Mouse (Mus musculus) hindbrain, embryonic 11.5 days (tissue): ENCODE measurements around the gene Suds3. TPM values are rescaled to one million over a fixed set of nuclear protein-coding genes. Genes with fewer than 3 reads are reported as not detected.

Experiments
- ATAC-seq: fragments of 200-750 bp; cut with Nextera tagmentation; 2 replicates; pipeline ENCODE4 v1.8.0; 2017; ENCODE audit warnings: mild to moderate bottlenecking, moderate TSS enrichment, moderate library complexity; ENCODE audit not compliant: low FRiP score
- DNase-seq: peaks from one replicate; pipeline ENCODE4 v3.0.0-alpha.2; 2015; ENCODE audit warnings: low spot score
- H3K27ac ChIP-seq: fragments of 300-500 bp; sonication (generic); 2 replicates; pipeline ENCODE4 v1.5.1; 2014; ENCODE audit warnings: mild to moderate bottlenecking, low read depth, low read length
- H3K27me3 ChIP-seq: fragments of 300-500 bp; sonication (generic); 2 replicates; pipeline ENCODE4 v1.6.1; 2014; ENCODE audit warnings: mild to moderate bottlenecking, low read length, moderate library complexity, mixed read lengths; ENCODE audit not compliant: control insufficient read depth, insufficient read depth
- H3K36me3 ChIP-seq: fragments of 300-500 bp; sonication (generic); 2 replicates; pipeline ENCODE4 v1.6.1; 2014; ENCODE audit warnings: mild to moderate bottlenecking, low read length, moderate library complexity, mixed read lengths; ENCODE audit not compliant: control insufficient read depth, insufficient read depth
- H3K4me1 ChIP-seq: fragments of 300-500 bp; sonication (generic); replicated peaks from 2 replicates; pipeline ENCODE4 v1.6.1; 2014; ENCODE audit warnings: low read length, mixed read lengths; ENCODE audit not compliant: control insufficient read depth, insufficient read depth
- H3K4me2 ChIP-seq: fragments of 300-500 bp; sonication (generic); replicated peaks from 2 replicates; pipeline ENCODE4 v1.6.1; 2014; ENCODE audit warnings: mild to moderate bottlenecking, low read depth, low read length
- H3K4me3 ChIP-seq: fragments of 300-500 bp; sonication (generic); 2 replicates; pipeline ENCODE4 v1.5.1; 2014; ENCODE audit warnings: low read depth, low read length
- H3K9ac ChIP-seq: fragments of 300-500 bp; sonication (generic); 2 replicates; pipeline ENCODE4 v1.6.1; 2014; ENCODE audit warnings: low read depth, low read length
- H3K9me3 ChIP-seq: fragments of 300-500 bp; sonication (generic); 2 replicates; pipeline ENCODE4 v1.6.1; 2016; ENCODE audit warnings: low read length; ENCODE audit not compliant: control insufficient read depth
- WGBS: fragments of 180-500 bp; shearing (Covaris S2); extraction: QIAGEN DNeasy Blood & Tissue Kit; methylation state at CpG from one replicate; pipeline ENCODE4 v1.1.7; 2014; 5-methylcytosine and 5-hydroxymethylcytosine counted together
- polyA plus RNA-seq: library from polyadenylated mRNA; unstranded; fragments of >200 nt; fragmentation: Nextera tagmentation; extraction: Ambion mirVana; gene quantifications from 2 replicates; pipeline ENCODE4 v1.2.1, GENCODE M21; 2014

Gene Suds3
- polyA plus RNA-seq, 1 experiment from 2014 or later, result 48.0 TPM

GRCm38 (mm10) chr5:117061251-117061650 is 54.7 kb downstream of the Suds3 start:
- no peak overlapping the region for H3K27ac ChIP-seq
- H3K36me3 ChIP-seq, result no peaks in the 10 kb centered on the region
- ATAC-seq (no peak), DNase-seq (no peak)
- 50% methylated on average over 2 of the region's 2 CpGs for WGBS
- H3K9ac ChIP-seq, result no peak overlapping the region
- H3K4me3 ChIP-seq, result no peak overlapping the region
- no peaks in the 10 kb centered on the region for H3K9me3 ChIP-seq
- H3K4me1 ChIP-seq, result no peaks in the 10 kb centered on the region
- no peaks in the 10 kb centered on the region for H3K27me3 ChIP-seq
- no peak overlapping the region for H3K4me2 ChIP-seq

GRCm38 (mm10) chr5:117060484-117061130 is 55.3 kb downstream of the Suds3 start:
- no peak for DNase-seq
- no peak overlapping the region for H3K9ac ChIP-seq
- WGBS, result 76% methylated on average over 18 of the region's 18 CpGs
- ATAC-seq, result no peak
- H3K27ac ChIP-seq, result no peak overlapping the region
- H3K36me3 ChIP-seq, result no peaks in the 10 kb centered on the region
- no peaks in the 10 kb centered on the region for H3K9me3 ChIP-seq
- no peaks in the 10 kb centered on the region for H3K27me3 ChIP-seq
- H3K4me2 ChIP-seq, result no peak overlapping the region
- H3K4me1 ChIP-seq, result no peaks in the 10 kb centered on the region
- no peak overlapping the region for H3K4me3 ChIP-seq

- DNase-seq (no peak), ATAC-seq (no peak)
- no peak overlapping the region for H3K4me2 ChIP-seq
- no peaks in the 10 kb centered on the region for H3K4me1 ChIP-seq
- 0 out of 2 replicates have a peak, but pooled peaks cover 2% of the 10 kb centered on the region for H3K27me3 ChIP-seq
- H3K36me3 ChIP-seq, result no peaks in the 10 kb centered on the region
- no peak overlapping the region for H3K4me3 ChIP-seq
- 84% methylated on average over 7 of the region's 7 CpGs for WGBS
- no peaks in the 10 kb centered on the region for H3K9me3 ChIP-seq
- no peak overlapping the region for H3K9ac ChIP-seq
- no peak overlapping the region for H3K27ac ChIP-seq
Observed at GRCm38 (mm10) chr5:117049940-117050339, 66.0 kb downstream of the Suds3 start.

DNA sequence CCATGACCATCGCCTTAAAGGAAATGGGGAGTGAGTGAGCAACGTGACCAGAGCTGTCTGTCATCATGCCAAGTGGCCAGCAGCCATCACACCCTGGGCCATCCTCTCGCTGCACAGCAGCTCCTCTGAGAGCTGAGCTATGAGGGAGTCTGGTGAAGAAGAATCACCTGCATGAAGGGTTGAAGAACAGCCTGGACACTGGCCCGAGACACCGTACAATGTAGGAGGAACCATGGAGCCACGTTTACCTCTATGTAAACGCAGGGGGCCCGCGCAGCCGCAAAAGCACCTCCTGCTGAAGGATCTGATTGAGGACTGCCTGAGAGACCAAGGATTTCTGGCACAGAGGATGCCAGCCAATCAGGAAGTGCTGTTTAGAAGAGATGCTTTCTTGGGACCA is 70.8 kb downstream of the Suds3 start:
- no peaks in the 10 kb centered on the region for H3K36me3 ChIP-seq
- no peak overlapping the region for H3K4me2 ChIP-seq
- H3K27me3 ChIP-seq, result 0 out of 2 replicates have a peak, but pooled peaks cover 2% of the 10 kb centered on the region
- ATAC-seq (no peak), DNase-seq (no peak)
- no peak overlapping the region for H3K9ac ChIP-seq
- no peaks in the 10 kb centered on the region for H3K4me1 ChIP-seq
- no peak overlapping the region for H3K27ac ChIP-seq
- WGBS, result 73% methylated on average over 10 of the region's 10 CpGs
- H3K4me3 ChIP-seq, result no peak overlapping the region
- no peaks in the 10 kb centered on the region for H3K9me3 ChIP-seq

DNA sequence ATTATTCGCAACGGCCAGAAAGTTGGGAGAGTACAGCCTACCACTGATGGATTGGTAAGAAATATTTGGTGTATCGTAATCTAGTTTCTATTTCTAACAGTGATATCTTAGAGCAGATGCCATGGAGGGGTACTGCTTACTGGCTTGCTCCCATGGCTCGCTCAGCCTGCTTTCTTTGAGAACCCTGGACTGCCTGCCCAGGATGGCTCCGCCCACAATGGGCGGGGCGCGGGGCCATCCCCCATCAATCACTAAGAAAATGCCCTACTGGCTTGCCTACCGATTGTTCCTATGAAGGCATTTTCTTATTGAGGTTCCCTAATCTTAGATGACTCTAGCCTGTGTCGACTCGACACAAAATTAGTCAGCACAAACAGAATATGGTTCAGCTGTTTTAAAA is 73.3 kb downstream of the Suds3 start:
- 0 out of 2 replicates have a peak, but pooled peaks cover 2% of the 10 kb centered on the region for H3K27me3 ChIP-seq
- no peak for DNase-seq
- no peaks in the 10 kb centered on the region for H3K4me1 ChIP-seq
- WGBS, result 69% methylated on average over 11 of the region's 11 CpGs
- H3K9ac ChIP-seq, result no peak overlapping the region
- no peaks in the 10 kb centered on the region for H3K36me3 ChIP-seq
- no peak overlapping the region for H3K4me2 ChIP-seq
- no peak for ATAC-seq
- H3K9me3 ChIP-seq, result no peaks in the 10 kb centered on the region
- no peak overlapping the region for H3K27ac ChIP-seq
- H3K4me3 ChIP-seq, result no peak overlapping the region

Other genes starting within 250 kb of the Suds3 start
- 21.7 and 26.1 TPM in 2 replicates for gene Taok3, start 4.0 kb upstream of the Suds3 start, polyA plus RNA-seq
- gene Pebp1, start 171.5 kb upstream of the Suds3 start, polyA plus RNA-seq, result 867 and 895 TPM in 2 replicates
- gene Vsig10, start 203.0 kb upstream of the Suds3 start, polyA plus RNA-seq, result 1.3 and 2.0 TPM in 2 replicates
- 88.9 and 98.0 TPM in 2 replicates for gene Wsb2, start 241.2 kb upstream of the Suds3 start, polyA plus RNA-seq